Mouse (Mus musculus): ENCODE measurements around the gene Gab2.

GRCm38 (mm10) chr7:97298279-97298678, 216.9 kb downstream of the Gab2 start:
- TF ChIP-seq CTCF (IDR thresholded peaks at IDR 0.05; ENCODE audit: control insufficient read depth, insufficient read depth, insufficient read length) (no peak), USF1 (IDR thresholded peaks at IDR 0.05; ENCODE audit: low read depth) (no peak), MYOD1 (IDR thresholded peaks at IDR 0.05; ENCODE audit: control insufficient read depth, insufficient read length, low read depth) (no peak), MYOG (IDR thresholded peaks at IDR 0.05; ENCODE audit: control insufficient read depth, extremely low read depth, insufficient read length) (no peak), MAX (IDR thresholded peaks at IDR 0.05) (no peak), CEBPB (IDR thresholded peaks at IDR 0.05; ENCODE audit: low read depth) (no peak), FOSL1 (IDR thresholded peaks at IDR 0.05; ENCODE audit: insufficient read depth, low read length, poor library complexity, severe bottlenecking) (no peak)

Data from C2C12 (cell line).